Mouse (Mus musculus) liver, postnatal 0 days (tissue): ENCODE measurements at regions not wholly inside any gene's neighbourhood (a gene's known extent, or its start where the extent isn't known, plus 50 kb on each side); places are given as distances from the start of the nearest gene placed in this dataset.

Source experiments
- CTCF ChIP-seq: sonication (generic); IDR thresholded peaks from 2 replicates; pipeline ENCODE4 v1.5.1; 2016; ENCODE audit warnings: antibody characterized with exemption, low read depth
- EP300 ChIP-seq: IDR thresholded peaks from 2 replicates; pipeline ENCODE4 v1.6.1; 2016; ENCODE audit warnings: antibody characterized with exemption, low read depth, mild to moderate bottlenecking

DNA sequence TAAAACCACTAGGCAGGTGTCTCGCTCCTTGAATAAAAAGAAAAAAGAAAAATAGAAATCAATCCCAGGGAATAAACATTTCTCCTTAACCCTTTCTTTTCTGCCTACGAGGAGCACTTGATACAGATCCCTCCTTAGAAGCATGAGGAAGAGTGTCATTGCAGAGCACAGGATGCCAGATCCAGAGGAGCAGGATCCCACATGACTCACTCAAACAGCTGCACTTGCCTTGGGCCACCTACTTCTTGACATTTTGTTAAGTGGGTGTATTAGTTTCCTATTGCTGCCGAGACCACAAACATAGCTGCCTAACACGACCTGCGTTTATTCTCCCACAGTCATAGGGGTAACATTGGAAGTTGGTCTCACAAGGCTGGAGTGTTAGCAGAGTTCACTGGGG lies 197.1 kb downstream of the Nuak1 start:
- TF ChIP-seq EP300, result no peak
- TF ChIP-seq CTCF, result no peak
